Mouse (Mus musculus) limb, embryonic 14.5 days (tissue): ENCODE data around the gene Mon2. TPM values are rescaled to one million over a fixed set of nuclear protein-coding genes. Genes with fewer than 3 reads are reported as not detected.

Source experiments
- ATAC-seq: fragments of 200-750 bp; cut with Nextera tagmentation; 2 replicates; pipeline ENCODE4 v1.8.0; 2017; ENCODE audit warnings: low read depth, moderate number of reproducible peaks, moderate TSS enrichment; ENCODE audit not compliant: low FRiP score
- DNase-seq: peaks from one replicate; pipeline ENCODE4 v3.0.0-alpha.2; 2015; ENCODE audit warnings: low spot score
- H3K27ac ChIP-seq: fragments of 300-500 bp; sonication (generic); replicated peaks from 2 replicates; pipeline ENCODE4 v1.5.1; 2014; ENCODE audit warnings: low read depth, mild to moderate bottlenecking, low read length, moderate library complexity, mixed read lengths
- H3K27me3 ChIP-seq: fragments of 300-500 bp; sonication (generic); 2 replicates; pipeline ENCODE4 v1.6.1; 2014; ENCODE audit warnings: low read length, mixed read lengths; ENCODE audit not compliant: control insufficient read depth, insufficient read depth
- H3K36me3 ChIP-seq: fragments of 300-500 bp; sonication (generic); 2 replicates; pipeline ENCODE4 v1.6.1; 2014; ENCODE audit warnings: mild to moderate bottlenecking, low read length, moderate library complexity, mixed read lengths; ENCODE audit not compliant: control insufficient read depth, insufficient read depth
- H3K4me1 ChIP-seq: fragments of 300-500 bp; sonication (generic); 2 replicates; pipeline ENCODE4 v1.6.1; 2014; ENCODE audit warnings: antibody characterized with exemption, low read length, mixed read lengths; ENCODE audit not compliant: control insufficient read depth, insufficient read depth
- H3K4me2 ChIP-seq: fragments of 300-500 bp; sonication (generic); replicated peaks from 2 replicates; pipeline ENCODE4 v1.6.1; 2014; ENCODE audit warnings: low read depth, mild to moderate bottlenecking, low read length, moderate library complexity; ENCODE audit not compliant: severe bottlenecking
- H3K4me3 ChIP-seq: fragments of 300-500 bp; sonication (generic); replicated peaks from 2 replicates; pipeline ENCODE4 v1.5.1; 2014; ENCODE audit warnings: low read length
- H3K9ac ChIP-seq: fragments of 300-500 bp; sonication (generic); 2 replicates; pipeline ENCODE4 v1.6.1; 2014; ENCODE audit warnings: mild to moderate bottlenecking, low read depth, low read length, moderate library complexity; ENCODE audit not compliant: severe bottlenecking
- H3K9me3 ChIP-seq: fragments of 300-500 bp; sonication (generic); 2 replicates; pipeline ENCODE4 v1.6.1; 2016; ENCODE audit warnings: low read length; ENCODE audit not compliant: control insufficient read depth
- POLR2A ChIP-seq: fragments of 200-500 bp; IDR thresholded peaks from 2 replicates; pipeline ENCODE4 v1.8.0; 2012; ENCODE audit warnings: inconsistent platforms, mild to moderate bottlenecking, moderate library complexity, borderline replicate concordance; ENCODE audit not compliant: insufficient read depth, insufficient read length; ENCODE audit errors: extremely low read depth
- WGBS: fragments of 180-500 bp; shearing (Covaris S2); extraction: QIAGEN DNeasy Blood & Tissue Kit; methylation state at CpG from one replicate; pipeline ENCODE4 v1.1.7; 2014; 5-methylcytosine and 5-hydroxymethylcytosine counted together
- polyA plus RNA-seq, 2 experiments: library from polyadenylated mRNA; depleted of rRNA in 1 of 2; stranded (reverse) in 1 of 2; unstranded in 1 of 2; fragments of >200 nt; fragmentation: Nextera tagmentation in 1 of 2; extraction: Ambion mirVana in 1 of 2; gene quantifications; 2 replicates each; pipeline versions ENCODE4 v1.2.1 to v1.2.3; 2012 to 2014

The Mon2 gene
- polyA plus RNA-seq, 2 experiments: 46.3 to 83.3 TPM

DNA sequence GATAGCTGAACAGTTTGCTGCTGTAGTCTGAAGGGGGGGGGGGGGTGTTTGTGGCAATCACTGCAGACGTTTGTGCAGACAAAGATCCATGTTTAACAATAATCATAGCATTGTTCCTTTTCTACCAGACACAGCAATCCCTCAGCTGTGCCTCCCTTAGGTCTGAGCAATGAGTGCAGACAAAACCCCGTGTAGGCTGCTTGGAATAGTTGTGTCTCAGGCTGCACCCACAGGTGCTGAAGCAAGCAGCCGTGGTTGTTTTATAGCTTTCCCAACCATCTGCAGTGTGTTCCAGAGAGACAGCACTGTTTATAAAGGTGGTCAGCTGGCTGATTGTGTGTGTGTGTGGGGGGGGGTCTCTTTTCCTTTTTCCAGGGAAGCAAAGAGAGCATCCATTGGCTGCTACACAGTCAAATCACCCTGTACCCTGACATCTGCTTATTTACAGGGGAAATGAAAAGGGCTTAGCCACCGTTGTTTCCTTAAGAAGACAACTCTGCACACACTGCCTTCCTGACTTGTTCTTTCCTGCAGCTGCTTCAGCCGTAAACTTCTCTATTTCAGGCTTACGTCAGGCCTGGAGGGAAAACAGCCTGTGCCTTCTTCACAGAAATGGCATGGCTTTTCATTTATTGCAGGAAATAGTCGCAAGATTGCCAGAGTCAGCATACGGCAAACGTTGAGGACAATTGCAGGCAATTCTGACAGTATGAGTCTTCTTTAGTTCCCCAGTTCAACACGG, 8.8 kb upstream of the Mon2 start:
- no peaks in the 10 kb centered on the region; the same call in 1 of the 2 replicates for H3K4me1 ChIP-seq
- H3K4me2 ChIP-seq: no peak overlapping the region
- no peaks in the 10 kb centered on the region for H3K36me3 ChIP-seq
- no peak overlapping the region for H3K27ac ChIP-seq
- H3K9me3 ChIP-seq: no peaks in the 10 kb centered on the region
- H3K27me3 ChIP-seq: no peaks in the 10 kb centered on the region
- ATAC-seq (no peak), DNase-seq (no peak)
- WGBS: 30% methylated on average over 10 of the region's 10 CpGs
- TF ChIP-seq POLR2A: no peak
- H3K9ac ChIP-seq: no peak overlapping the region
- no peak overlapping the region for H3K4me3 ChIP-seq

DNA sequence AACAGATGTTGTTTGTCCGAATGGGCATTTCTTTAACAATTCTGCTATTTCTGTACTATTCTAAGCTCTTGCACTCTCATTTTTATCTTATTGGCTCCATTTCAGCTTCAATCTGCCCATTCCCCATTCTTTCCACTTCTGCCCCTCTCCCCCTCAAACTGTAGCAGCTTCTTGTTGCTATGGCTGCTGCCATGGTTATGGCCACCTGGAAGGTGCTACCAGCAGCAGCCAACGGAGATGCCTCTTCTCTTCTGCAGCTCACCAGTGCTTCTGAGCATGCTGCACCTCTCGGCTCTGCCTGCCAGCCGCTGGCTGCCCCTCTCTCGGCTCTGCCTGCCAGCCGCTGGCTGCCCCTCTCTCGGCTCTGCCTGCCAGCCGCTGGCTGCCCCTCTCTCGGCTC, 8.0 kb upstream of the Mon2 start:
- H3K4me3 ChIP-seq: no peak overlapping the region
- H3K36me3 ChIP-seq: no peaks in the 10 kb centered on the region
- DNase-seq: no peak
- H3K27ac ChIP-seq: no peak overlapping the region
- WGBS: 70% methylated on average over 9 of the region's 9 CpGs
- no peak overlapping the region for H3K4me2 ChIP-seq
- TF ChIP-seq POLR2A: no peak
- H3K27me3 ChIP-seq: no peaks in the 10 kb centered on the region
- H3K4me1 ChIP-seq: no peaks in the 10 kb centered on the region; the same call in 1 of the 2 replicates
- H3K9me3 ChIP-seq: no peaks in the 10 kb centered on the region
- H3K9ac ChIP-seq: no peak overlapping the region
- no peak for ATAC-seq

DNA sequence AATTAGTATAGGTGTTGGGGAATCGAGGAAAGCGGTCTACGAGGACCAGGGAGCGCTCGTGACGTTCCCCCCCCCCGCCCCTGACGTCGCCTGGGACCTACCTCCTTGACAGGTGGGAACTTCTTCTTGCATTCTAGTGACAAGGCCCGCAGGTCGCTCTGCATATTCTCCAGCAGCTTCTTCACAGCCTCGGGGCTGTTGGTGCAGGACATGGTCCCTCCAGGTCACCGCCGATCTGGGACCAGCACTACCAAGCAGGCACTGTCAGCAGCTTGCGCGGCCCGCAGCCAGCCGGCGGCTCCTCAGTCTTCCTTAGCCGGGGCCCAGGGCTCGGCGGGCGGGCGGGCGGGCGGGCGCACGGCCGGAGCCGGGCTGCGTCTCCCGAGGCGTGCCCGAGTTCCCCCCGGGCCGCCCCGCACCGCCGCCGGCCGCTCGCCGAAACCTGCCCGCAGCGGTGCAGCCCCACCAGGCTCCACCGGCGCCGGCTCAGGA, 508 bp downstream of the Mon2 start:
- Histone ChIP-seq H3K9me3 (no peaks in the 10 kb centered on the region), H3K27ac (peak overlapping the region; percentile 68), H3K4me2 (peak overlapping the region; percentile 81), H3K27me3 (no peaks in the 10 kb centered on the region), H3K36me3 (peaks cover 16% of the 10 kb centered on the region), H3K4me1 (peaks cover 8% of the 10 kb centered on the region), H3K4me3 (peak overlapping the region; percentile 94), H3K9ac (peak overlapping the region; percentile 88)
- DNase-seq (no peak), ATAC-seq (peak; percentile 46)
- TF ChIP-seq POLR2A: no peak
- under 1% methylated on average over 28 of the region's 48 CpGs for WGBS

DNA sequence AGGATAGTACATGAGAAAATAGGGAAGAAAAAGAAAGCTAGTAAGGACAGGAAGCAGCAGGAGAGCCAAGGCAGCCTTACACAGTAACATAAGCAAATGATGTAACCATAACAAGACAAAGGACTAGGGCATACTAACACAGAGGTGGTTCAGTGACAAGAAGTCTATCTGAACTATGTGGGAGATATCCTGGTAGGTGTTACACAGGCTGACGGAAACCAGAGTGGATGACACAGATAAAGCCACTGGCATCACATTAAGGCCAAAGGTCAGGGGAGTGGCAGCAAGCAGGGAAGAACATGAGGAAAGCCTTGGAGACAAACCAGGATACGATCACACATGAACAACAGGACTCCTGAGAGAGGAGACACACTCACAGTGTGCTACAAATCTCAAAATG, 4.3 kb downstream of the Mon2 start:
- DNase-seq (no peak), ATAC-seq (no peak)
- H3K9ac ChIP-seq: no peak overlapping the region
- H3K9me3 ChIP-seq: no peaks in the 10 kb centered on the region; the same call in 1 of the 2 replicates
- H3K27me3 ChIP-seq: no peaks in the 10 kb centered on the region
- no peak overlapping the region for H3K4me3 ChIP-seq
- H3K4me1 ChIP-seq: peaks cover 8% of the 10 kb centered on the region
- no peak for TF ChIP-seq POLR2A
- H3K27ac ChIP-seq: no peak overlapping the region
- H3K4me2 ChIP-seq: no peak overlapping the region
- 91% methylated on average over 2 of the region's 2 CpGs for WGBS
- H3K36me3 ChIP-seq: peaks cover 25% of the 10 kb centered on the region

DNA sequence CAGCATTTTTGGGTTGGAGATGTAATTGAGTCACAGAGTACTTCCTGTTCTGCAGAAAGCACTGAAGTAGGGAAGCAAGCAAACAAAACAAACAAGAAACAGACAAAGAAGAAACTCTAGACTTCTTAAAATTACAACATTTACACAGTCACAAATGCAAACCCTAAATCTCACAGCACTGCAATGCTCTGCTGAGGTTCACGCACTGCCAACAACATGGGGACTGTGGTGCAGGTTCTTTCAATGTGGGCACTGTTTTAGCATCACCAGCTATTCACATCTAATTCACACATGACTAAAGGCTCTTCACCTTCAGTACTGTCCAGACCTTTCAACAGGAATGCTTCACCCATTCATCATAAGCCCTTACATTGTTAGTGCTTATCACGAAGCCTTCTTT, 13.3 kb downstream of the Mon2 start:
- WGBS: 92% methylated on average over 2 of the region's 2 CpGs
- H3K4me1 ChIP-seq: no peaks in the 10 kb centered on the region
- H3K36me3 ChIP-seq: peaks cover 4% of the 10 kb centered on the region; the same call in 1 of the 2 replicates
- H3K4me2 ChIP-seq: no peak overlapping the region
- TF ChIP-seq POLR2A: no peak
- no peaks in the 10 kb centered on the region for H3K27me3 ChIP-seq
- no peaks in the 10 kb centered on the region for H3K9me3 ChIP-seq
- H3K27ac ChIP-seq: no peak overlapping the region
- no peak overlapping the region for H3K9ac ChIP-seq
- no peak for ATAC-seq
- no peak overlapping the region for H3K4me3 ChIP-seq
- DNase-seq: no peak
